Mouse (Mus musculus) kidney, adult 8-10 months (tissue): Measurements from ENCODE around the gene Gpr18.
A peak's percentile ranks its signal among the peaks of the same experiment; 100 is the strongest.
"Not testable (repeated sequence)": the region's sequence is repeated elsewhere in the genome, so short reads cannot be mapped to it uniquely, and the experiment has no call there.

Source experiments
- DNase-seq, 2 experiments: peaks; one replicate each; pipeline ENCODE4 v3.0.0; 2022

Gpr18 gene

DNA sequence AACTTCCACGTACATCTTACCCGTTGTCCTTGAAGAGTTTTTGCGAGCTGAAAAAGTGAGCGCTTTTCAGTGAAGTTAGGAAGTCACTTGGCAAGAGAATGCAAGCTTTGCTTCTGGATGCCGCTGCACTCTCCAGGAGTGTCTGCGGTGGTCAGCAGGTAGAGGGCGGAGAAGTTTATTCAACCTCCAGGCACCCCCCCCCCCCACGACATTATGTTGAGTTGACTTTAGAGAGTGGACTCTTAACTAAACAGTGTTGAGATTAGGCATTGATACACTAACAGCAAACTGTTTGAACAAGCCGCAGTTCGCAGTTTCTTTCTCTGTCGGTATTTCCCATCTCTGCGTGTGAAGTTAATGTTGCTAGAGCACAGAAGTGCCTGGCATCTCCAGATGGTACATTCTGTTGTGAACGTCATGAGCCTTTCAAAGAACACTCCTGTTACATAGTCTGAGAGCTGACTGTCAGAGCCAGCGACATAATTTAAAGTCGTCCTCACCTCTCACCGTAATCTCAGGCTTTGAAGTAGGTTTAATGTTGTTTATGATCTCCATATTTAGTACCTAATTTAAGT, 36.2 kb downstream of the Gpr18 start:
- DNase-seq: no peak

GRCm38 (mm10) chr14:121878859-121879206, 36.7 kb downstream of the Gpr18 start:
- no peak for DNase-seq

GRCm38 (mm10) chr14:121878176-121878858, 37.3 kb downstream of the Gpr18 start, which contains the start of gene Ubac2:
Gene Ubac2 (plus strand): TSS chr14:121878620.
- peak; percentile 98 for DNase-seq

DNA sequence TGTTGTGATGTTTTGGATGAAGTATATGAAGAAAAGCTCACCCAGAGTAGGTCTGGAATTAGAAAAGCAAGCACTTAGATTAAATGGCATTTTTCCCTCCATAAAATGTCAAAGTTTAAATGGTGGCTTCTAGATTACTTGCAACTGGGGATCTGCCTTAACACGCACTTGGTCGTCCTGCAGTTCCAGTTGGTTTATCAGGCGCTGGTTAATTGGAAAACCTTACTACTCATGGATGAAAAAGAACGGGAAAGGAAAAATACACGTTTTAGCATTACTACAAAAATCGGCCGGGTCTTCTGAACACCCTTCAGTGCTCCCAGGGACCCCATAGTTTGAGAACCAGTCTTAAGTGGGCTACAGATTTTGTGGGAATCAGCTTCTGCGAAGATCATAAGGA, 37.9 kb downstream of the Gpr18 start:
- DNase-seq: no peak

GRCm38 (mm10) chr14:121876860-121877259, 38.7 kb downstream of the Gpr18 start:
- DNase-seq: no peak

GRCm38 (mm10) chr14:121876190-121876589, 39.4 kb downstream of the Gpr18 start:
- DNase-seq: not testable (repeated sequence)

- DNase-seq: no peak
Measured at GRCm38 (mm10) chr14:121873646-121874045, 41.9 kb downstream of the Gpr18 start.

DNA sequence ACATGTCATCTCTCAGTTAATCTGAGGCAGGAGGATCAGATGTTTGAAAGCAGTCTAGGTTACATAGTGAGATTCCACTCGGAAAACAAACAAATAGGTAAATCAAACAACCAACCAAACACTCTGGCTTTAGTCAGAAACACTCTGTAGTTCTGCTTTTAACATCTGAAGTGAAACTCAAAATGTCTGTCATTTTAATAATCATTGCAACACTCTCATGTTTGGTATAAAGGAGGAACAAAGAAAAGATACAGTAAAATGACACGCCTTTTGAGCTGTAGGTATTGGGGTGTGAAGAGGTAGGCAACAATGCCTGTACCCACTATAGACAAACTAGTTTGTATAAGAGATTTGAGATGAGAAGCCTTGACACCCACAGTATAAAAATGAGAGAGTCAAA, 42.4 kb downstream of the Gpr18 start:
- no peak for DNase-seq

GRCm38 (mm10) chr14:121872760-121873159, 42.8 kb downstream of the Gpr18 start:
- no peak for DNase-seq

- no peak for DNase-seq
Measured at GRCm38 (mm10) chr14:121869111-121869510, 46.5 kb downstream of the Gpr18 start.

DNA sequence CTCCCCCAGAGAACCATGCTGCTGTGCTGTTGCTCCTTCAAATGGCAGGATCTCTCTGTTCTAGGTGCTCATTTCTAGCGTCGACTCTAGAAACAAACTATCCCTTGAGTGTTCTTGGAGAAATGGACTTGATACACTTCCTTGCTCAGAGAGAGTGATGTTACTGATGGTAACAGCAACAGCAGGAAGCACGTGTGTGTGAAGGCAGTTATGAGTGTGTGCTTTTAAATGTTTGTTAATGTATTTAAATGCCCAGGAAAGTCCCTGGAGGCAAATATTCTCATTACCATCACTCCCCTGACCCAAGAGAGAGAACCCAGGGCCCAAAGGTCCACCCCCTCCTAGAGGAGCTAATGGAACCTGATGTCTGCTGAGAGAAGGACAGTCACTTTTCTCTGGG, 49.0 kb downstream of the Gpr18 start:
- DNase-seq: no peak

- peak; percentile 57 to 79 for DNase-seq
Measured at GRCm38 (mm10) chr14:121865162-121865561, 50.4 kb downstream of the Gpr18 start.
